Mouse (Mus musculus) CH12.LX (cell line): ENCODE results near the gene C1qtnf1. TPM values are rescaled to one million over a fixed set of nuclear protein-coding genes. Genes with fewer than 3 reads are reported as not detected.

Experiments
- DNase-seq: peaks from one replicate; pipeline ENCODE4 v3.0.0-alpha.2; 2013; ENCODE audit errors: extremely low read depth
- H3K27ac ChIP-seq: 2 replicates; pipeline ENCODE4 v1.5.1; 2012; ENCODE audit warnings: low read depth, mild to moderate bottlenecking, control low read depth, moderate library complexity; ENCODE audit not compliant: insufficient read depth
- H3K27me3 ChIP-seq: replicated peaks from 2 replicates; pipeline ENCODE3; 2012; ENCODE audit warnings: inconsistent platforms
- H3K36me3 ChIP-seq, 2 experiments: replicated peaks in 1 of 2; 2 replicates each; pipeline versions ENCODE3 to v1.6.1; 2012; ENCODE audit warnings: inconsistent platforms in 1 of 2, low read length in 1 of 2, mild to moderate bottlenecking in 1 of 2, mixed read lengths in 1 of 2, moderate library complexity in 1 of 2; ENCODE audit not compliant: control insufficient read depth in 1 of 2, insufficient read depth in 1 of 2
- H3K4me1 ChIP-seq, 2 experiments: 2 replicates each; pipeline ENCODE4 v1.6.1; 2012; ENCODE audit warnings: inconsistent platforms in 1 of 2, moderate library complexity in 1 of 2; ENCODE audit not compliant: insufficient read depth in 2 of 2, control insufficient read depth in 1 of 2
- H3K4me2 ChIP-seq: 2 replicates; pipeline ENCODE4 v1.6.1; 2012; ENCODE audit warnings: low read depth, mild to moderate bottlenecking, control low read depth; ENCODE audit not compliant: poor library complexity, insufficient read depth, severe bottlenecking
- H3K4me3 ChIP-seq, 3 experiments: fragments of 150-350 bp in 1 of 3; sonication (generic) in 1 of 3; replicated peaks in 1 of 3; 2 replicates each; pipeline versions ENCODE3 to v1.5.1; 2011 to 2012; ENCODE audit warnings: low read depth in 2 of 3, low read length in 2 of 3, mild to moderate bottlenecking in 2 of 3, moderate library complexity in 2 of 3, control low read depth in 1 of 3, improper control_type of control experiment in 1 of 3, inconsistent platforms in 1 of 3, mixed read lengths in 1 of 3; ENCODE audit not compliant: poor library complexity in 1 of 3
- H3K79me2 ChIP-seq: replicated peaks from 2 replicates; pipeline ENCODE4 v1.6.1; 2012; ENCODE audit warnings: mild to moderate bottlenecking, moderate library complexity; ENCODE audit not compliant: control insufficient read depth, poor library complexity, insufficient read depth, severe bottlenecking; ENCODE audit errors: extremely low read depth
- H3K9ac ChIP-seq: 2 replicates; pipeline ENCODE4 v1.6.1; 2012; ENCODE audit warnings: low read depth, mild to moderate bottlenecking, control low read depth, moderate library complexity; ENCODE audit not compliant: insufficient read depth
- H3K9me3 ChIP-seq: replicated peaks from 2 replicates; pipeline ENCODE3; 2012; ENCODE audit warnings: low read length, inconsistent platforms, mixed read lengths
- BHLHE40 ChIP-seq: IDR thresholded peaks from 2 replicates; pipeline ENCODE4 v1.6.1; 2011; ENCODE audit warnings: mild to moderate bottlenecking, low read depth, low read length, improper control_type of control experiment
- CHD1 ChIP-seq: IDR thresholded peaks from 2 replicates; pipeline ENCODE4 v1.6.1; 2012; ENCODE audit warnings: low read depth, low read length, improper control_type of control experiment, inconsistent platforms
- CHD2 ChIP-seq: IDR thresholded peaks from 2 replicates; pipeline ENCODE4 v1.6.1; 2011; ENCODE audit warnings: low read length, improper control_type of control experiment
- CTCF ChIP-seq, 2 experiments: IDR thresholded peaks in 1 of 2; conservative IDR thresholded peaks in 1 of 2; 2 replicates each; pipeline ENCODE4 v1.5.1; 2011 to 2012; ENCODE audit warnings: low read depth in 2 of 2, low read length in 2 of 2, improper control_type of control experiment in 1 of 2, inconsistent platforms in 1 of 2, mild to moderate bottlenecking in 1 of 2, moderate library complexity in 1 of 2
- EP300 ChIP-seq: IDR thresholded peaks from 2 replicates; pipeline ENCODE4 v1.6.1; 2011; ENCODE audit warnings: low read length, improper control_type of control experiment
- ETS1 ChIP-seq: conservative IDR thresholded peaks from 2 replicates; pipeline ENCODE4 v1.6.1; 2012; ENCODE audit warnings: low read depth, mild to moderate bottlenecking, inconsistent platforms, low read length, improper control_type of control experiment, moderate library complexity
- GABPA ChIP-seq: IDR thresholded peaks from 2 replicates; pipeline ENCODE4 v1.6.1; 2012; ENCODE audit warnings: low read depth, low read length, improper control_type of control experiment, inconsistent platforms; ENCODE audit not compliant: insufficient replicate concordance
- IRF4 ChIP-seq: IDR thresholded peaks from 2 replicates; pipeline ENCODE4 v1.6.1; 2014; ENCODE audit warnings: low read depth, mild to moderate bottlenecking, inconsistent platforms, low read length, improper control_type of control experiment
- KAT2A ChIP-seq: IDR thresholded peaks from 2 replicates; pipeline ENCODE4 v1.6.1; 2012; ENCODE audit warnings: low read length, improper control_type of control experiment, inconsistent platforms; ENCODE audit not compliant: insufficient replicate concordance
- MAX ChIP-seq: IDR thresholded peaks from 2 replicates; pipeline ENCODE4 v1.6.1; 2011; ENCODE audit warnings: low read length, improper control_type of control experiment
- MXI1 ChIP-seq: IDR thresholded peaks from 2 replicates; pipeline ENCODE4 v1.6.1; 2011; ENCODE audit warnings: mild to moderate bottlenecking, low read depth, low read length, improper control_type of control experiment
- MYC ChIP-seq: IDR thresholded peaks from 2 replicates; pipeline ENCODE4 v1.6.1; 2011; ENCODE audit warnings: low read depth, mild to moderate bottlenecking, improper control_type of control experiment, low read length
- NELFE ChIP-seq: IDR thresholded peaks from 2 replicates; pipeline ENCODE4 v1.6.1; 2011; ENCODE audit warnings: low read depth, low read length, improper control_type of control experiment
- NRF1 ChIP-seq: IDR thresholded peaks from 2 replicates; pipeline ENCODE4 v1.6.1; 2014; ENCODE audit warnings: low read depth, mild to moderate bottlenecking, inconsistent platforms, low read length, improper control_type of control experiment, moderate library complexity
- RAD21 ChIP-seq: IDR thresholded peaks from 2 replicates; pipeline ENCODE4 v1.6.1; 2011; ENCODE audit warnings: low read depth, mild to moderate bottlenecking, low read length, improper control_type of control experiment, moderate library complexity
- RCOR1 ChIP-seq: conservative IDR thresholded peaks from 2 replicates; pipeline ENCODE4 v1.6.1; 2012; ENCODE audit warnings: low read depth, mild to moderate bottlenecking, inconsistent platforms, low read length, improper control_type of control experiment
- SIN3A ChIP-seq: IDR thresholded peaks from 2 replicates; pipeline ENCODE4 v1.6.1; 2012; ENCODE audit warnings: low read length, improper control_type of control experiment, inconsistent platforms
- SMC3 ChIP-seq: IDR thresholded peaks from 2 replicates; pipeline ENCODE4 v1.6.1; 2011; ENCODE audit warnings: low read depth, low read length, improper control_type of control experiment
- TBP ChIP-seq: conservative IDR thresholded peaks from 2 replicates; pipeline ENCODE4 v1.6.1; 2011; ENCODE audit warnings: low read depth, low read length, improper control_type of control experiment
- UBTF ChIP-seq: IDR thresholded peaks from 2 replicates; pipeline ENCODE4 v1.6.1; 2012; ENCODE audit warnings: low read depth, mild to moderate bottlenecking, inconsistent platforms, low read length, improper control_type of control experiment, moderate library complexity
- USF2 ChIP-seq: conservative IDR thresholded peaks from 2 replicates; pipeline ENCODE4 v1.6.1; 2011; ENCODE audit warnings: low read depth, low read length, improper control_type of control experiment
- ZC3H11A ChIP-seq: IDR thresholded peaks from 2 replicates; pipeline ENCODE4 v1.6.1; 2012; ENCODE audit warnings: low read depth, mild to moderate bottlenecking, inconsistent platforms, low read length, improper control_type of control experiment
- ZKSCAN1 ChIP-seq: IDR thresholded peaks from 2 replicates; pipeline ENCODE4 v1.6.1; 2012; ENCODE audit warnings: low read depth, inconsistent platforms, low read length, improper control_type of control experiment, borderline replicate concordance
- ZMIZ1 ChIP-seq: IDR thresholded peaks from 2 replicates; pipeline ENCODE4 v1.6.1; 2012; ENCODE audit warnings: low read depth, mild to moderate bottlenecking, inconsistent platforms, low read length, improper control_type of control experiment
- dilution Hi-C: fragments of 300-500 bp; cut with MboI; formaldehyde crosslinking; loops from 2 replicates; pipeline ENCODE4 v1.14.3; 2020; ENCODE audit warnings: low sequenced_read_pairs; ENCODE audit not compliant: extremely low pct_unique_long_range_greater_than_20kb, extremely low pct_ligation_motif_present
- in situ Hi-C: fragments of 300-500 bp; cut with MboI; formaldehyde crosslinking; loops from 3 replicates; pipeline ENCODE4 v1.14.3; 2019; ENCODE audit warnings: low sequenced_read_pairs, low pct_ligation_motif_present, low pct_unique_long_range_greater_than_20kb, mixed read lengths
- polyA plus RNA-seq: library from polyadenylated mRNA; unstranded; fragments of >175 nt; gene quantifications from 2 replicates; pipeline ENCODE4 v1.2.1, GENCODE M21; 2012; ENCODE audit warnings: low read depth; ENCODE audit not compliant: insufficient read length
- total RNA-seq, 2 experiments: library from RNA; depleted of rRNA; stranded (reverse); fragments of 300-350 nt in 1 of 2; fragments of >200 nt in 1 of 2; gene quantifications; 2 replicates each; pipeline ENCODE4 v1.2.3; 2012 to 2014

C1qtnf1 gene
- total and polyA plus RNA-seq, 3 experiments, result 0.13 to 0.19 TPM; not detected in 1

- peaks cover 92% of the 10 kb centered on the region for H3K27me3 ChIP-seq
- H3K4me1 ChIP-seq, result peaks cover 10 to 15% of the 10 kb centered on the region in 2 experiments
- no peaks in the 10 kb centered on the region for H3K79me2 ChIP-seq
- H3K9ac ChIP-seq, result no peak overlapping the region
- no peak for DNase-seq
- H3K4me3 ChIP-seq, result no peak overlapping the region
- no peak overlapping the region for H3K4me2 ChIP-seq
- dilution Hi-C loops (no loop called here), in situ Hi-C loops (loop anchor here (25.0 kb wide), 1 partner anchor 306 kb away; no protein-coding TSS in a partner anchor)
- no peaks in the 10 kb centered on the region for H3K36me3 ChIP-seq
- H3K27ac ChIP-seq, result no peak overlapping the region
- H3K9me3 ChIP-seq, result no peaks in the 10 kb centered on the region
- TF ChIP-seq MYC (no peak), UBTF (no peak), SMC3 (no peak), EP300 (no peak), KAT2A (no peak), NRF1 (no peak), RAD21 (no peak), CHD2 (no peak), CHD1 (no peak), IRF4 (no peak), CTCF (conservative IDR thresholded peaks at IDR 0.05 in 1 of 2, IDR thresholded peaks at IDR 0.05 in 1 of 2; ENCODE audit: low read depth in 2 of 2, low read length in 2 of 2) (no peak), MAX (no peak), RCOR1 (no peak), ZC3H11A (no peak), MXI1 (no peak), ZKSCAN1 (no peak)
- TF ChIP-seq, all 38 proteins: peak for 0
These were observed 3.3 kb downstream of the C1qtnf1 start for GRCm38 (mm10) chr11:118431100-118431948.

GRCm38 (mm10) chr11:118433398-118433868 lies 5.4 kb downstream of the C1qtnf1 start:
- no peak overlapping the region for H3K27ac ChIP-seq
- dilution Hi-C loops, result no loop called here

More at GRCm38 (mm10) chr11:118433398-118433868, 5.4 kb downstream of the C1qtnf1 start:
- no peaks in the 10 kb centered on the region for H3K36me3 ChIP-seq
- H3K4me3 ChIP-seq, result no peak overlapping the region
- H3K9ac ChIP-seq, result no peak overlapping the region
- no peak overlapping the region for H3K4me2 ChIP-seq
- in situ Hi-C loops, result loop anchor here (25.0 kb wide), 1 partner anchor 304 kb away; no protein-coding TSS in a partner anchor
- H3K27me3 ChIP-seq, result peaks cover 95% of the 10 kb centered on the region
- no peaks in the 10 kb centered on the region for H3K79me2 ChIP-seq
- H3K9me3 ChIP-seq, result no peaks in the 10 kb centered on the region
- peaks cover 1 to 4% of the 10 kb centered on the region in 2 experiments for H3K4me1 ChIP-seq
- no peak for DNase-seq
- TF ChIP-seq NELFE (no peak), ETS1 (no peak), ZMIZ1 (no peak), SIN3A (no peak), GABPA (no peak), RAD21 (no peak), USF2 (no peak), TBP (no peak), MXI1 (no peak), BHLHE40 (no peak)
